Mouse (Mus musculus) small intestine, adult 2 months (tissue): ENCODE results near the gene Otulin. TPM values are rescaled to one million over a fixed set of nuclear protein-coding genes. Genes with fewer than 3 reads are reported as not detected.
A peak's percentile ranks its signal among the peaks of the same experiment; 100 is the strongest.

ENCODE experiments used
- H3K27ac ChIP-seq: fragments of 200-500 bp; 2 replicates; pipeline ENCODE4 v1.5.1; 2012; ENCODE audit warnings: low read depth, low read length, control low read depth, inconsistent platforms; ENCODE audit not compliant: insufficient read depth
- H3K27me3 ChIP-seq: fragments of 200-500 bp; 2 replicates; pipeline ENCODE4 v1.6.1; 2012; ENCODE audit warnings: mild to moderate bottlenecking, moderate library complexity, low read length, inconsistent platforms; ENCODE audit not compliant: control insufficient read depth, insufficient read depth
- H3K36me3 ChIP-seq: fragments of 200-500 bp; 2 replicates; pipeline ENCODE4 v1.6.1; 2012; ENCODE audit warnings: mild to moderate bottlenecking, low read length, control low read depth, inconsistent platforms; ENCODE audit not compliant: control insufficient read depth, insufficient read depth
- H3K4me1 ChIP-seq: fragments of 200-500 bp; 2 replicates; pipeline ENCODE4 v1.6.1; 2012; ENCODE audit warnings: low read length, inconsistent platforms, mixed read lengths; ENCODE audit not compliant: control insufficient read depth, insufficient read depth, insufficient read length
- H3K4me3 ChIP-seq: fragments of 200-500 bp; 2 replicates; pipeline ENCODE4 v1.5.1; 2012; ENCODE audit warnings: low read depth, mild to moderate bottlenecking, control low read depth, inconsistent platforms, low read length, moderate library complexity
- CTCF ChIP-seq: fragments of 200-500 bp; IDR thresholded peaks from 2 replicates; pipeline ENCODE4 v1.5.1; 2012; ENCODE audit warnings: low read depth, mild to moderate bottlenecking, control low read depth, inconsistent platforms, low read length, moderate library complexity, mixed read lengths; ENCODE audit not compliant: insufficient replicate concordance, insufficient read length; ENCODE audit errors: extremely low read depth
- POLR2A ChIP-seq: fragments of 200-500 bp; IDR thresholded peaks from 2 replicates; pipeline ENCODE4 v1.6.1; 2012; ENCODE audit warnings: low read depth, mild to moderate bottlenecking, control low read depth, inconsistent platforms, low read length, moderate library complexity
- WGBS: fragments of 180-500 bp; shearing (Covaris S2); methylation state at CpG from one replicate; pipeline ENCODE4 v1.1.7; 2018; 5-methylcytosine and 5-hydroxymethylcytosine counted together
- polyA plus RNA-seq: library from polyadenylated mRNA; depleted of rRNA; stranded (reverse); fragments of >200 nt; gene quantifications from 2 replicates; pipeline ENCODE4 v1.2.3, GENCODE M21; 2012

Gene Otulin
- polyA plus RNA-seq, 1 experiment: 31.8 TPM

GRCm38 (mm10) chr15:27598786-27599385, 31.6 kb downstream of the Otulin start:
- peaks cover 48% of the 10 kb centered on the region for H3K36me3 ChIP-seq

GRCm38 (mm10) chr15:27597516-27597915, 33.0 kb downstream of the Otulin start:
- H3K27ac ChIP-seq: peak overlapping the region; percentile 89
- peaks cover 5% of the 10 kb centered on the region for H3K4me1 ChIP-seq
- H3K36me3 ChIP-seq: peaks cover 52% of the 10 kb centered on the region
- no peak overlapping the region for H3K4me3 ChIP-seq
- H3K27me3 ChIP-seq: no peaks in the 10 kb centered on the region
- TF ChIP-seq CTCF: no peak
- TF ChIP-seq POLR2A: no peak
- WGBS: 88% methylated on average over 4 of the region's 4 CpGs

More at GRCm38 (mm10) chr15:27598786-27599385, 31.6 kb downstream of the Otulin start:
- WGBS: 86% methylated on average over 13 of the region's 13 CpGs
- Histone ChIP-seq H3K27ac (no peak overlapping the region), H3K4me3 (no peak overlapping the region), H3K27me3 (no peaks in the 10 kb centered on the region), H3K4me1 (peaks cover 5% of the 10 kb centered on the region)
- TF ChIP-seq POLR2A (no peak), CTCF (no peak)

- TF ChIP-seq POLR2A (no peak), CTCF (no peak)
- H3K27ac ChIP-seq: peak overlapping the region; percentile 89
- WGBS: 59% methylated on average over 3 of the region's 3 CpGs
- H3K4me1 ChIP-seq: peaks cover 5% of the 10 kb centered on the region
- no peak overlapping the region for H3K4me3 ChIP-seq
- H3K27me3 ChIP-seq: no peaks in the 10 kb centered on the region
- peaks cover 55% of the 10 kb centered on the region for H3K36me3 ChIP-seq
Observed at GRCm38 (mm10) chr15:27596463-27597140, 33.9 kb downstream of the Otulin start.

DNA sequence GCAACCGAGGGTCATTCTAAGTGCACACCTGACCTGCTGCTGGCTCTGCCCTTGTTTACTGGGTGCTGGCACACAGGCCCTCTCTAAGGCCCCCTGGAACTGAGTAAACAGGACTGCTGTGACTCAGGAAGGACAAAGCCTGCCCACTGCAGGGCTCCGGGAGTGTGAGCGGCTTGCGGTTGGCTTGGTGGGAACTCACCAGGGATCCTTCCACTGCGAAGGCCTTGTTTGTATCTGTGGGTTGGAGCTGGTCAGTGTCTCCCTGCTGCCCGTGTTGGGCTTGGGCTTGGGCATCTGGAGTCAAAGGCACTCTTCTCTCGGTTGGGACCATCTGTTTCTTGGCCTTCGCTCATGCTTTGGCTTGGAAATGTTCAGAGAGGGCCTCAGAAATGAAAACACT, 34.9 kb downstream of the Otulin start:
- H3K36me3 ChIP-seq: peaks cover 57% of the 10 kb centered on the region
- TF ChIP-seq CTCF: no peak
- no peak for TF ChIP-seq POLR2A
- peak overlapping the region; percentile 78 for H3K27ac ChIP-seq
- no peaks in the 10 kb centered on the region for H3K27me3 ChIP-seq
- H3K4me3 ChIP-seq: no peak overlapping the region
- H3K4me1 ChIP-seq: peaks cover 5% of the 10 kb centered on the region
- WGBS: 72% methylated on average over 8 of the region's 8 CpGs

DNA sequence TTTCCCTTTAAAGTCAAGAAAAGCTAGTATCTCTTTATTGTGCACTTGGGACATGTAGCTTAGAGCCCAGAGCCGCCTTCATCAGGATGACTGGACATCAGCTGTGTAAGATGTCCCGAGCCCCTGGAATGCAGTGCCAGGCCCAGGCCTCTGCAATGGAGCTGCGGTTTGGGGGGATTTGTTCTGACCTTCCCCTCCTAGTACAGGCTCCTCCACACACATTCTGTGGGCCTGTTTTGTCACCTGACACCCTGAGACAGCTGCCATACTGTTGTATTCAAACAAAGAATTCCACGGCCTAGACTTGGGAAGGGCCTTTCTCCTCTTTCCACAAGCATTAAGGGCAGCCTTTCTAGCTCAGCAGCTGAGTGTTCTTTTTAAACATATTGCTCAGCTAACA, 35.5 kb downstream of the Otulin start:
- H3K27me3 ChIP-seq: no peaks in the 10 kb centered on the region
- H3K4me1 ChIP-seq: peaks cover 5% of the 10 kb centered on the region
- H3K4me3 ChIP-seq: no peak overlapping the region
- TF ChIP-seq POLR2A (no peak), CTCF (no peak)
- peak overlapping the region; percentile 78 for H3K27ac ChIP-seq
- H3K36me3 ChIP-seq: peaks cover 57% of the 10 kb centered on the region
- 83% methylated on average over 4 of the region's 4 CpGs for WGBS

DNA sequence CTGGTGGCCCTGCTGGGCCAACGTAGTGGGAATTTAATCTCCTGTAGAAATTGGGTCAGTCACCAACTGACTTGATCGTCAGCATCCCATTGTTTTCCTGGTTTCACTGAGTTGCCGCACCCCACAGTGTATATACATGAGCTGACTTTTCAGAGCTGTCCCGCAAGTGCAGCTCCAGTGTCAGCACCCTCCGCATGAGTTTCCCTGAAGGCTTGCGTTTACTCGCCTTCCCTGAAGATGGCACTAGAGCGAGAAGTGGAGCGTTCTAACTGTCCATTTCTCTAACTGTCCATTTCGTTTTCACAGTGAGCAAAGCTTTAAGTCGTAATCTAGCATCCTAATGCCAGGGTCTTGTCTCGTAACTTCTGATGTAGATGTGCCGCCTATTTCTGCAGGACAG, 36.8 kb downstream of the Otulin start:
- H3K27ac ChIP-seq: no peak overlapping the region

GRCm38 (mm10) chr15:27592620-27593320, 37.7 kb downstream of the Otulin start:
- H3K36me3 ChIP-seq: peaks cover 48% of the 10 kb centered on the region
- WGBS: 89% methylated on average over 19 of the region's 19 CpGs
- TF ChIP-seq CTCF (no peak), POLR2A (no peak)
- peaks cover 5% of the 10 kb centered on the region for H3K4me1 ChIP-seq
- no peaks in the 10 kb centered on the region for H3K27me3 ChIP-seq
- no peak overlapping the region for H3K27ac ChIP-seq
- no peak overlapping the region for H3K4me3 ChIP-seq

More for the DNA sequence above, 36.8 kb downstream of the Otulin start:
- Histone ChIP-seq H3K4me3 (no peak overlapping the region), H3K36me3 (peaks cover 49% of the 10 kb centered on the region), H3K27me3 (no peaks in the 10 kb centered on the region), H3K4me1 (peaks cover 5% of the 10 kb centered on the region)
- WGBS: 90% methylated on average over 13 of the region's 13 CpGs
- TF ChIP-seq POLR2A (no peak), CTCF (no peak)

- 98% methylated on average over 9 of the region's 9 CpGs for WGBS
- peaks cover 41% of the 10 kb centered on the region for H3K36me3 ChIP-seq
Observed at GRCm38 (mm10) chr15:27590812-27591211, 39.7 kb downstream of the Otulin start.

More at GRCm38 (mm10) chr15:27590812-27591211, 39.7 kb downstream of the Otulin start:
- Histone ChIP-seq H3K27me3 (no peaks in the 10 kb centered on the region), H3K4me3 (no peak overlapping the region), H3K27ac (no peak overlapping the region), H3K4me1 (peaks cover 5% of the 10 kb centered on the region)
- TF ChIP-seq CTCF: no peak
- TF ChIP-seq POLR2A: no peak
